Mouse (Mus musculus) yolk sac, embryonic 10.5 days (tissue): Measurements from ENCODE around the gene Lyar.

Experiments used
- DNase-seq: peaks from one replicate; pipeline ENCODE4 v3.0.0-alpha.2; 2017; ENCODE audit warnings: low spot score

Gene Lyar

DNA sequence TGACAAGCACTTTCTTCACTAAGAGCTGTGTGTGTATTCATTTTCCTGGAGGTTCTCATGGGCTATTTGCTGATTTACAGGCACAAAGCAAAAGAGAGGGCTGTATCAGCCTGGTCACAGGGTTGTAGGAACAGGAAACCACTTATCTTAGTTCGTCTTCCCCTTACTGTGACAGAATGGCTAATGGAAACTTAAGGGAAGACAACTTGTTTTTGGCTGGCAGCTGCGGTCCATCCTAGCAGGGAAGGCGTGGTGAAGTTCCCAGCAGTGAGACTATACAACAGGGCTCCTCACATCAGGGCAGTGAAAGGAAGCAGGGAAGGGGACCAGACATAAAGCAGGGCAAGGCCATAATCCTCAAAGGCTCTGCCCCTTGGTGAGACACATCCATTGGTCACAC, 35.4 kb downstream of the Lyar start:
- DNase-seq, result no peak

DNA sequence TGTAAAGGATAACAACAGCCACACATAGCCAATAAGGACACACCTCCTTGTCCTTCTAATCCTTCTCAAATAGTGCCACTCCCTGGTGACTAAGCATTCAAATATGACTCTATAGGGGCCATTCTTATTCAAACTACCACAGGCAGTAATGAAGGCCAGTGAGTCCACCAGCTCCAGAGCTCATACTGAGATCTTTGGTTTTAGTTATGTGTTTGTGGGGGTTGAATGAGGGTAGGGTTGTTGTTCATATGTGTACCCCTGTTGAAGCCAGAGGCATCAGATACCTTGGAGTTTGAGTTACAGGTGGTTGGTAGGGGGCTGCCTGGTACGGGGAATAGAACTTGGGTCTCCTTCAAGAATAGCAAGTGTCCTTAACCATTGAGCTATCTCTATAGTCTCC, 36.3 kb downstream of the Lyar start:
- DNase-seq, result no peak

DNA sequence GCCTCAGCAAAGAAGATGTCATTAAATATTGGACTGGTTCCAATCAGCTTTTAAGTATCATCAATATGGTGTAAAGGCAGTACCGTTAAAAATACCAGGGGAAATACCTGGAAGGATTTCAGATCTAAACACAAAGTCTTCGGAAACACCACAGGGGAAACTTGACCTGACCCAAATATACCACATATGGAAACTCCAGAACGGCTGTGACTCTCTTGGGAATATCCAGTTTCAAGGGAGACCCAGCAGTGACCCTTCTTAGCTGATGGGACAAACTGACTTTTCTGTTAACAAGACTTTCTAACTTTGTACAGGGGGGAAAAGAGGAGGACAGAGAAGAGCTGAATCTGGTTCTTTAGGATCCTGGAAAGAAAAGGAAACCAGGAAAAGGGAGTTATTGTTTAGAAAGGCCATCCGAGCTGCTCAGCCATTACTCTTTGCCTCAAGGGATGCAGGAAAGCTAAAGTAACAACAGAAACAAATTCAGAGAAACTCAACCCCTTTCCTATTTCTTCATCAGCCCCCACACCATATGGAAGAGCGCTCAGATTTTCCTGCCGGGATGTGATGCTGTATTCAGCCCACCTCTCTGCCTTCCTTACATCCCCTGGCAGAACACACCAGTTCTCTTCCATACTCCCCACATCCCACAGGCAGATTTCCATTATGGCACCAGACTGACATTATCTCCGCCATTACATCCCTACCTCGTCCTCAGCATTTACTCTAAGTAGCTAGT, 37.9 kb downstream of the Lyar start:
- no peak for DNase-seq

DNA sequence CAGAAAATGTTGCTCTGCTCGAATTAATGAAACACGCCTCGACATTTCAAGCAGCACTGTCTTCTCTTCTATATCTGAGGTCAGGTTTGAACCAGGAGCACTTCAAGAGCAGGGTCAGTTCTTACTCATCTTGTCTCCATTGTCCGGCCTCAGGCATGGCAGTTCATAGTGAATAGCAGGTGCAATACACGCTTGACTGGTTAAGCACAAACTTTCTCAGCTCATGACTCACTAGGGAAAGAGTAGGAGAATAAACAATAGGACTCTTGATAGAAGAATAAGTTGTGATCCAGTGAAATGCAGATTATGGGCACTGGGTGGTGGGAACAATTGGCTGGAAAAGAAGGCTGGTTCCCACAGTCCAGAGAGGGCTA, 38.5 kb downstream of the Lyar start:
- DNase-seq, result no peak

DNA sequence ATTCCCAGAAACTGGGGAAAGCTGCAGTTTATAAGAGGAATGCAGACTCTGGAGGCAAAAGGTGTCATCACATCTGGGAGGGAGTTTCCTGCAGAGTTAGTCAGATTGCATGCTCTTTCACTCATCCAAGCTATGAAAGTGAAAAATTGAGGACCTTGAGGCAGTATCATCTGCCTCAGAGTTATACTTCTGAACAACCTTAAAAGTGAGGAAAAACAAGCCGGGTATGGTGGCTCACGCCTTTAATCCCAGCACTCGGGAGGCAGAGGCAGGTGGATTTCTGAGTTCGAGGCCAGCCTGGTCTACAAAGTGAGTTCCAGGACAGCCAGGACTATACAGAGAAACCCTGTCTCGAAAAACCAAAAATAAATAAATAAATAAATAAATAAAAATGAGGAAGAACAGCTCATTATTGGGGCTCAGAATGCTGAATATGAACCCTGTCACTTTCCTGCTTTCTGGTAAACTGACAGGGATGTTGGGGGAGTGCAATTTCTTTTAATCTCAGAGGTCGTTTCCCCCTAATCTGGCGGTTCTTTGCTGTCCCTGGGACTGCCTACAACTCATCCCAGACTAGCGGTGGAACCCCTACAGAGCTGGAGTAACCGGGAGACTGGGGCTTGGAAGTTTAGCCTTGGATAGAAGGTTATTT, 39.3 kb downstream of the Lyar start:
- DNase-seq, result no peak

DNA sequence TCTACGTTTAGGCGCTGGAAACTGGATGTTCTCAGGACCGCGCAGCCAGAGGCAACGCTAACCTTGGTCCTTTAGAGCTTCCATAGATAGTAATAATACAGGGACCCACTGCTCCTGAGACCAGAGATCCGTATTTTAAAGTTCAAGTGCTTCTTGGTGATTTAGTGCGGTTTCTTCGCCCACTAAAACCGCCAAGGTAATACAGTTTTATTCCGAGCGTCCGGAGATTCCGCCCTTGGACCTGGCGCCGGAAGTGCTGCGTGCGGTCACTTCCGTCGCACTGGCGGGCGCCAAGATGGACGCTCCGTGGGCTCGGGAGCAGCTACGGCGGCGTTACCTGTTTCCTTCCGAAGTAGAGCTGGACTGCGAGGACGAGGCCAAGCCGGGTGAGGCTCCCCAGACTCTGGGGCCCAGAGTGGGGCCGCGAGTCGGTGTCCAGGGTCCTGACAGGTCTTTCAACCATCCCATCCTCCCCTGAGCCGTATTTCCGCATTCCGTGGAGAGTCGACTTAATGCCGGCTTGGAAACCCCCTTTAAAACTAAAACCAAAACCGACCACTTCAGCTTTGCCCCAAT, 39.9 kb downstream of the Lyar start, which contains the start of gene Tmem128:
Tmem128 (plus strand) TSS at position 79 of the 576 bp plus-strand sequence.
- DNase-seq, result peak; percentile 67

DNA sequence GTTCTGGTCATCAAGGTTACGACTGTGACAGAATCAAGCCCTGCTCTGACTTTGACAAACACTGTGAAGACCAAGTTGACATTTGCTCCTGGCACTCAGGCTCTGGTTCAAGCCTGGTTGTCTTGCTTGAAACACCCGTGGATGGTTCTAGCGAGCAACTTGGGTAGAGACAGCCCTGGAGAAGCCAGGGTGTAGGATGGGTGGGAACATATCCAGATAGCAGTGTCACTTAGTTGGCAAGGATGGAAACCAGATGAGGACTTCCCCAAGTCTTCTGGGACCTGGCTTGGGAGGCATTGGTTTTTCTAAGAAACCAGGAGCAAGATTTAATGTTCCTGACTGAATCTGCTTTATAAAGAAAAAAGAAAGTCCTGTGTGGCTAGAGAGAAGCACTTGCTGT, 50.7 kb downstream of the Lyar start:
- DNase-seq, result no peak

DNA sequence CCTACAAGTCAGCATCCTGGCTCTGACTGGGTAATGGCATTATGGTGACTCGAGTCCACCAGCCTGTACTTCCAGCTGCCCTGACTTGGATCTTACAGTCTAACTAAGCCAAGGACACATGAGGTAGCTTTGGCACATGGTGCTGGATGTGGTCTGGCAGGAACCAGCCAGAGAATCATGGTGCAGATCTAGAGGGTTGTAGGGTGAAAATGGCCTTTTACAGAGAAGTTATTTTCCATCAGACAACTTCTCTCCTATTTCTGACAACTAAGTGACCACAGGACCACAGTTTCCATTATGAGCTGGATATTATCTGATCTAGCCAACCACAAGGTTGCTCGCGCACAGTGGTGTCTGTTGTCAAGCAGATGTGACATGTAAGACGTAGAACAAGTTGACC, 53.6 kb downstream of the Lyar start:
- DNase-seq, result no peak

DNA sequence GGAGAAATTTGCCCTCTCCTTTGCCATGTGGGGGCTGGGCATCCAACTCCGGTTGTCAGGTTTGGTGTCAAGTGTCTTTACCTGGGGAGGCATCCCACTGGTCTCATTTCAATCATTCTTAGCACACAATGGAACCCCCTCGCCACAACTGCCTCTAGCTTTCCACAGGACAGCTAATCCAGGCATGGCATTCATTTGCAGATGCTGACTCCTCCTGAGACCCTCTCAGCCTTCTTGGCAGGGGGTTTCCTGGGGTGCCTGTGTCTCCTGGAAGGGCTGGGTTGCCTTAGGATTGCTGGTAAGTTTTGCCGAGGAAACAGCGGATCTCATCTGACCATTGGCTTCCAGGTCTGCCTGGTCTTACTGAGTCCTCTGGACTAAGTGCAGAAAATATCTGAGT, 55.5 kb downstream of the Lyar start, which contains the start of gene Otop1:
Otop1 (plus strand) TSS at position 202 of the 400 bp plus-strand sequence.
- no peak for DNase-seq

DNA sequence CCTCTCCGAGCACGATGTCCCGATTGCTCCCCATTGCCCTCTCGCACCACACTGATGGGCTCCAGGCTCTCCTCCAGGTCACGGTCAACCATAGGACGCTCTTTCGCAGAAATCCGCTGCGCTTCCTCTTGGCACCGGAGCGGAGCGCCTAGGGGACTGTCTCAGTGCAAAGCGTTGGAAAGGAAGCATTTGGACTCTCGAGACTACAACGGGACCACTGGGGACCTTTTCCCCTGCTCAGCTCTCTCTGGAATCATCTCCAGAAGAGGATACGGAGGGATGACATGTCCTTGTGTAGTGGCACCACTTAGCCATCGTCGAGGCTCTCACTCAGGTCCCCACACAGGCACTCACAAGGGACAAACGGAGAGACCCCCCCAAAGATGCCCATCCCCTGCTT, 56.2 kb downstream of the Lyar start:
- no peak for DNase-seq

DNA sequence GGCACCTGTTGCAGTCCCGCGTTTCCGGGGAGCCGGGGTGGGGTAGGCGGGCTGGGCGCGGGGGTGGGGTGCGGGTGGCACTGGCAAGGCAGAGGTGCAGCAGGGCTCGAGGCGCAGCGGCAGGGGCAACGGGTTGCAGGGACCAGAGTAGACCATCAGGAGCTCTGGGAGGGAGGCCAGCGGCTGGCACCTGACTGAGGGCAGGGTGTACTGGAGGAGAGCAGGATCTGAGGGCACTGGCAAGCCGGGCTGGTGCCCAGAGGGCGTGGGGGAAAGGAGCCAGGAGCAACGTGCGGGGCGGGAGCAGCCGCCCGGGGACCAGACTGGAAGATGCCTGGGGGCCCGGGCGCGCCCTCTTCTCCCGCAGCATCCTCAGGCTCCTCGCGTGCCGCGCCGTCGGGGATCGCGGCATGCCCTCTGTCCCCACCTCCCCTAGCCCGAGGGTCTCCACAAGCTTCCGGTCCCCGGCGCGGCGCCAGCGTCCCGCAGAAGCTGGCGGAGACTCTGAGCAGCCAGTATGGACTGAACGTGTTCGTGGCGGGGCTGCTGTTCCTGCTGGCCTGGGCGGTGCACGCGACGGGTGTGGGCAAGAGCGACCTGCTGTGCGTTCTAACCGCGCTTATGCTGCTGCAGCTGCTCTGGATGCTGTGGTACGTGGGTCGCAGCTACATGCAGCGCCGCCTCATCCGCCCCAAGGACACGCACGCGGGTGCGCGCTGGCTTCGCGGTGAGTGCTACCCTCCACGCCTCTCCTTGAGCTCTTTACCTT, 57.0 kb downstream of the Lyar start:
- DNase-seq, result no peak

DNA sequence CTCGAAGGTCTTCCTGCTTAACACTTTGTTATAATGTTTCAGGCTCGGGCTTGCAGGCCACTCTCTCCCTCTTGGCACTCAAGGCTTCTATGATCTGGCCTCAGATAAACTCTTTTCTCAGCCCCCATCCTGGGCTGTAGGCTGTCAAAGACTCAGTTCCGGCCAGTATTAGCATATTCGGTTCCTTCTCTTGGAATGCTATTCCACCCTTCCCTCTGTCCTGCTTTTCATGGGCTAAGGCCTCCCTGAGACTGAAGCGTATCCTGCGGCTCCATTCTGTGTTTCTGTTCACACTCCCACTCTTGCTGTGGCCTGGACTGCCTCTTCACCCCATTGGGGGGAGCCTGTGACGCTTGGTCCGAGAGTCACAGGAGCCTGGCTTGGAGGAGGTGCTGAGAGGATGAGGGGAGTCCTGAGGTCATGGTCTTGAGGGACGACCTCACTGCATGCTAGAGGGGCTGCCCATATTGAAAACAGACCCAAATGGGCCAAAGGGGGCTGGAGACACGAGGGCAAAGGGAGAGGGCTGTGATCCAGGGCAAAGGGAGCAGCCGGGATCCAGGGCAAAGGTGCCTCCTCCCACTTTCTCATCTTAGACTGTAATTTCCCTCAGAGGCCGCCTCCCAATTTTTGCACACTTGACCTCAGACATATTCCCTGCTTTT, 57.8 kb downstream of the Lyar start:
- no peak for DNase-seq

DNA sequence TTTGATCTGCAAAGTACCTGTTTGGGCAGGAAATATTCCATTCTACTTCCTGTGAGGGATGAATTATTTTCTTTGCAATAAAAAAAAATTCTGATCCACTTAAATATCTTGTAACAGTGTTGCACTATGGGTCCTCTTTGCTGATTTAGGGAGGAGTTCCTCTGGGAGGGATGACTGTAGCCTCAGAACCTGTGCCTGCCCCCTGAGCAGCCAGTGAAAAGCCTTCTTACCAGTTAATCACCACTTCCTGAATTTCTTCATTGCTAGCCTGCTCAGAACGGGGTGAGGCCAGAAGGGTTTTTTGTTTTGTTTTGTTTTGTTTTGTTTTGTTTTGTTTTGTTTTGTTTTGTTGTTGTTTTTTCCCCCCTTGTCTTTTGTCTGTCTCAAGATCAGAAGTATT, 59.8 kb downstream of the Lyar start:
- no peak for DNase-seq
